Mouse (Mus musculus): ENCODE measurements around the gene Slc6a3. TPM values are rescaled to one million over a fixed set of nuclear protein-coding genes. Genes with fewer than 3 reads are reported as not detected.

Gene Slc6a3
- polyA plus RNA-seq, 1 experiment from 2014 or later: not detected

- Histone ChIP-seq H3K4me2 (peak overlapping the region; percentile 14; the same call in 1 of the 2 replicates), H3K9me3 (replicated peaks; ENCODE audit: control insufficient read depth, low read length) (no peaks in the 10 kb centered on the region), H3K9ac (ENCODE audit: low read depth, low read length) (peak overlapping the region; percentile 49; the same call in 1 of the 2 replicates), H3K4me1 (ENCODE audit: control insufficient read depth, insufficient read depth, low read length) (peaks cover 10% of the 10 kb centered on the region), H3K36me3 (ENCODE audit: control insufficient read depth, insufficient read depth, low read length) (peaks cover 13% of the 10 kb centered on the region), H3K27me3 (ENCODE audit: control insufficient read depth, insufficient read depth, low read length) (no peaks in the 10 kb centered on the region), H3K4me3 (ENCODE audit: low read depth, low read length) (no peak overlapping the region), H3K27ac (ENCODE audit: low read depth, low read length) (peak overlapping the region; percentile 84)
- ATAC-seq (replicated peaks; ENCODE audit: insufficient number of reproducible peaks, low FRiP score, low TSS enrichment): peak; percentile 89
- WGBS (ENCODE audit: insufficient replicate concordance): 44% methylated on average over 6 of the region's 6 CpGs
Observed at GRCm38 (mm10) chr13:73499893-73500604, 36.5 kb upstream of the Slc6a3 start.

GRCm38 (mm10) chr13:73502719-73503118 is 33.8 kb upstream of the Slc6a3 start:
- H3K36me3 ChIP-seq (ENCODE audit: control insufficient read depth, insufficient read depth, low read length): peaks cover 5% of the 10 kb centered on the region

GRCm38 (mm10) chr13:73505686-73506467 is 30.7 kb upstream of the Slc6a3 start:
- ATAC-seq (replicated peaks; ENCODE audit: insufficient number of reproducible peaks, low FRiP score, low TSS enrichment): peak; percentile 47; the same call in 1 of the 2 replicates
- Histone ChIP-seq H3K36me3 (ENCODE audit: control insufficient read depth, insufficient read depth, low read length) (peaks cover 10% of the 10 kb centered on the region), H3K4me1 (ENCODE audit: control insufficient read depth, insufficient read depth, low read length) (peaks cover 4% of the 10 kb centered on the region), H3K9ac (ENCODE audit: low read depth, low read length) (no peak overlapping the region), H3K9me3 (replicated peaks; ENCODE audit: control insufficient read depth, low read length) (no peaks in the 10 kb centered on the region), H3K27me3 (ENCODE audit: control insufficient read depth, insufficient read depth, low read length) (no peaks in the 10 kb centered on the region), H3K4me2 (no peak overlapping the region), H3K27ac (ENCODE audit: low read depth, low read length) (no peak overlapping the region), H3K4me3 (ENCODE audit: low read depth, low read length) (no peak overlapping the region)
- WGBS (ENCODE audit: insufficient replicate concordance): 66% methylated on average over 7 of the region's 7 CpGs

More at GRCm38 (mm10) chr13:73502719-73503118, 33.8 kb upstream of the Slc6a3 start:
- Histone ChIP-seq H3K27ac (ENCODE audit: low read depth, low read length) (no peak overlapping the region), H3K4me1 (ENCODE audit: control insufficient read depth, insufficient read depth, low read length) (peaks cover 10% of the 10 kb centered on the region), H3K27me3 (ENCODE audit: control insufficient read depth, insufficient read depth, low read length) (no peaks in the 10 kb centered on the region), H3K4me3 (ENCODE audit: low read depth, low read length) (no peak overlapping the region), H3K4me2 (no peak overlapping the region), H3K9me3 (replicated peaks; ENCODE audit: control insufficient read depth, low read length) (no peaks in the 10 kb centered on the region), H3K9ac (ENCODE audit: low read depth, low read length) (no peak overlapping the region)
- no peak for ATAC-seq (replicated peaks; ENCODE audit: insufficient number of reproducible peaks, low FRiP score, low TSS enrichment)
- WGBS (ENCODE audit: insufficient replicate concordance): 66% methylated on average over 2 of the region's 2 CpGs

GRCm38 (mm10) chr13:73508817-73509550 is 27.6 kb upstream of the Slc6a3 start:
- Histone ChIP-seq H3K27me3 (ENCODE audit: control insufficient read depth, insufficient read depth, low read length) (no peaks in the 10 kb centered on the region), H3K36me3 (ENCODE audit: control insufficient read depth, insufficient read depth, low read length) (peaks cover 11% of the 10 kb centered on the region), H3K4me2 (no peak overlapping the region), H3K4me1 (ENCODE audit: control insufficient read depth, insufficient read depth, low read length) (0 out of 2 replicates have a peak, but pooled peaks cover 3% of the 10 kb centered on the region), H3K27ac (ENCODE audit: low read depth, low read length) (no peak overlapping the region; the same call in 1 of the 2 replicates), H3K4me3 (ENCODE audit: low read depth, low read length) (no peak overlapping the region), H3K9ac (ENCODE audit: low read depth, low read length) (no peak overlapping the region), H3K9me3 (replicated peaks; ENCODE audit: control insufficient read depth, low read length) (no peaks in the 10 kb centered on the region)
- 79% methylated on average over 8 of the region's 8 CpGs for WGBS (ENCODE audit: insufficient replicate concordance)
- no peak for ATAC-seq (replicated peaks; ENCODE audit: insufficient number of reproducible peaks, low FRiP score, low TSS enrichment)

GRCm38 (mm10) chr13:73509869-73510268 is 26.7 kb upstream of the Slc6a3 start:
- Histone ChIP-seq H3K36me3 (ENCODE audit: control insufficient read depth, insufficient read depth, low read length) (peaks cover 20% of the 10 kb centered on the region), H3K27ac (ENCODE audit: low read depth, low read length) (no peak overlapping the region), H3K9ac (ENCODE audit: low read depth, low read length) (no peak overlapping the region), H3K4me1 (ENCODE audit: control insufficient read depth, insufficient read depth, low read length) (0 out of 2 replicates have a peak, but pooled peaks cover 3% of the 10 kb centered on the region), H3K9me3 (replicated peaks; ENCODE audit: control insufficient read depth, low read length) (no peaks in the 10 kb centered on the region), H3K4me3 (ENCODE audit: low read depth, low read length) (no peak overlapping the region), H3K27me3 (ENCODE audit: control insufficient read depth, insufficient read depth, low read length) (no peaks in the 10 kb centered on the region), H3K4me2 (no peak overlapping the region)
- 81% methylated on average over 6 of the region's 6 CpGs for WGBS (ENCODE audit: insufficient replicate concordance)
- ATAC-seq (replicated peaks; ENCODE audit: insufficient number of reproducible peaks, low FRiP score, low TSS enrichment): no peak

- Histone ChIP-seq H3K4me1 (ENCODE audit: control insufficient read depth, insufficient read depth, low read length) (0 out of 2 replicates have a peak, but pooled peaks cover 3% of the 10 kb centered on the region), H3K4me2 (no peak overlapping the region), H3K9me3 (replicated peaks; ENCODE audit: control insufficient read depth, low read length) (no peaks in the 10 kb centered on the region), H3K36me3 (ENCODE audit: control insufficient read depth, insufficient read depth, low read length) (peaks cover 20% of the 10 kb centered on the region), H3K4me3 (ENCODE audit: low read depth, low read length) (no peak overlapping the region), H3K27me3 (ENCODE audit: control insufficient read depth, insufficient read depth, low read length) (no peaks in the 10 kb centered on the region), H3K27ac (ENCODE audit: low read depth, low read length) (no peak overlapping the region), H3K9ac (ENCODE audit: low read depth, low read length) (no peak overlapping the region)
- 56% methylated on average over 13 of the region's 13 CpGs for WGBS (ENCODE audit: insufficient replicate concordance)
- no peak for ATAC-seq (replicated peaks; ENCODE audit: insufficient number of reproducible peaks, low FRiP score, low TSS enrichment)
Observed at GRCm38 (mm10) chr13:73512776-73513673, 23.5 kb upstream of the Slc6a3 start.

- H3K9ac ChIP-seq (ENCODE audit: low read depth, low read length): no peak overlapping the region
- H3K27ac ChIP-seq (ENCODE audit: low read depth, low read length): no peak overlapping the region
- peaks cover 12% of the 10 kb centered on the region for H3K36me3 ChIP-seq (ENCODE audit: control insufficient read depth, insufficient read depth, low read length)
- H3K4me3 ChIP-seq (ENCODE audit: low read depth, low read length): no peak overlapping the region
- H3K27me3 ChIP-seq (ENCODE audit: control insufficient read depth, insufficient read depth, low read length): no peaks in the 10 kb centered on the region
- H3K9me3 ChIP-seq (replicated peaks; ENCODE audit: control insufficient read depth, low read length): no peaks in the 10 kb centered on the region
- WGBS (ENCODE audit: insufficient replicate concordance): 70% methylated on average over 4 of the region's 4 CpGs
- H3K4me2 ChIP-seq: no peak overlapping the region
- no peaks in the 10 kb centered on the region for H3K4me1 ChIP-seq (ENCODE audit: control insufficient read depth, insufficient read depth, low read length)
- no peak for ATAC-seq (replicated peaks; ENCODE audit: insufficient number of reproducible peaks, low FRiP score, low TSS enrichment)
Observed at GRCm38 (mm10) chr13:73516886-73517285, 19.7 kb upstream of the Slc6a3 start.

Data from heart, embryonic 11.5 days (tissue).